Mouse (Mus musculus) C2C12 (cell line): ENCODE measurements around the gene Mettl16. TPM values are rescaled to one million over a fixed set of nuclear protein-coding genes. Genes with fewer than 3 reads are reported as not detected.
"Not testable (repeated sequence)": the region's sequence is repeated elsewhere in the genome, so short reads cannot be mapped to it uniquely, and the experiment has no call there.

Experiments used
- H3K27me3 ChIP-seq: one replicate; pipeline ENCODE4 v1.6.1; 2011; ENCODE audit not compliant: control insufficient read depth, insufficient read depth, insufficient read length
- H3K36me3 ChIP-seq: one replicate; pipeline ENCODE4 v1.6.1; 2011; ENCODE audit not compliant: control insufficient read depth, insufficient read depth
- H3K4me3 ChIP-seq: one replicate; pipeline ENCODE4 v1.5.1; 2011; ENCODE audit warnings: mild to moderate bottlenecking, control low read depth; ENCODE audit not compliant: poor library complexity, insufficient read depth, severe bottlenecking
- H3K79me2 ChIP-seq: one replicate; pipeline ENCODE4 v1.6.1; 2011; ENCODE audit not compliant: control insufficient read depth, insufficient read depth
- H3K79me3 ChIP-seq: one replicate; pipeline ENCODE4 v1.6.1; 2011; ENCODE audit warnings: low read depth, control low read depth
- H3ac ChIP-seq: one replicate; pipeline ENCODE3; 2011; ENCODE audit warnings: low read depth; ENCODE audit not compliant: control insufficient read depth, insufficient read length
- CEBPB ChIP-seq: IDR thresholded peaks from one replicate; pipeline ENCODE4 v1.6.1; 2011; ENCODE audit warnings: low read depth, mild to moderate bottlenecking, control low read depth, moderate library complexity
- CTCF ChIP-seq: IDR thresholded peaks from one replicate; pipeline ENCODE4 v1.5.1; 2011; ENCODE audit not compliant: control insufficient read depth, insufficient read depth, insufficient read length
- FOSL1 ChIP-seq: IDR thresholded peaks from one replicate; pipeline ENCODE4 v1.8.0; 2011; ENCODE audit warnings: mild to moderate bottlenecking, low read length; ENCODE audit not compliant: poor library complexity, insufficient read depth, severe bottlenecking
- MAX ChIP-seq: IDR thresholded peaks from one replicate; pipeline ENCODE4 v1.6.1; 2011; ENCODE audit warnings: mild to moderate bottlenecking, control low read depth
- MYOD1 ChIP-seq: IDR thresholded peaks from one replicate; pipeline ENCODE4 v1.6.1; 2011; ENCODE audit warnings: low read depth; ENCODE audit not compliant: control insufficient read depth, insufficient read length
- MYOG ChIP-seq: IDR thresholded peaks from one replicate; pipeline ENCODE4 v1.6.1; 2011; ENCODE audit not compliant: control insufficient read depth, insufficient read length; ENCODE audit errors: extremely low read depth
- USF1 ChIP-seq: IDR thresholded peaks from one replicate; pipeline ENCODE4 v1.6.1; 2011; ENCODE audit warnings: low read depth, mild to moderate bottlenecking, control low read depth, moderate library complexity
- polyA plus RNA-seq: library from polyadenylated mRNA; unstranded; fragments of >200 nt; fragmentation: generic; extraction: Trizol; gene quantifications from one replicate; pipeline ENCODE4 v1.2.1, GENCODE M21; 2012; ENCODE audit warnings: missing spikeins

Gene Mettl16
- polyA plus RNA-seq, 1 experiment, result 17.3 TPM

- no peaks in the 10 kb centered on the region for H3K27me3 ChIP-seq
- H3K4me3 ChIP-seq, result no peak overlapping the region
- H3ac ChIP-seq, result no peak overlapping the region
- TF ChIP-seq MAX, result no peak
- no peak for TF ChIP-seq FOSL1
- TF ChIP-seq MYOD1, result no peak
- TF ChIP-seq USF1, result no peak
- no peak for TF ChIP-seq MYOG
- TF ChIP-seq CTCF, result no peak
- TF ChIP-seq CEBPB, result no peak
- peaks cover 76% of the 10 kb centered on the region for H3K36me3 ChIP-seq
- no peaks in the 10 kb centered on the region for H3K79me3 ChIP-seq
- peaks cover 3% of the 10 kb centered on the region for H3K79me2 ChIP-seq
Observed at GRCm38 (mm10) chr11:74800658-74801057, 30.0 kb downstream of the Mettl16 start.

- peaks cover 70% of the 10 kb centered on the region for H3K36me3 ChIP-seq
- H3K27me3 ChIP-seq, result no peaks in the 10 kb centered on the region
- no peaks in the 10 kb centered on the region for H3K79me3 ChIP-seq
- H3K79me2 ChIP-seq, result peaks cover 3% of the 10 kb centered on the region
- no peak for TF ChIP-seq CEBPB
- TF ChIP-seq FOSL1, result no peak
- TF ChIP-seq MYOG, result no peak
- TF ChIP-seq MAX, result no peak
- TF ChIP-seq USF1, result no peak
- no peak for TF ChIP-seq CTCF
- TF ChIP-seq MYOD1, result no peak
- H3ac ChIP-seq, result no peak overlapping the region
- no peak overlapping the region for H3K4me3 ChIP-seq
Observed at GRCm38 (mm10) chr11:74804081-74804627, 33.5 kb downstream of the Mettl16 start.

- Histone ChIP-seq H3K79me2 (no peaks in the 10 kb centered on the region), H3K4me3 (no peak overlapping the region), H3K27me3 (no peaks in the 10 kb centered on the region), H3K36me3 (peaks cover 65% of the 10 kb centered on the region), H3K79me3 (no peaks in the 10 kb centered on the region), H3ac (no peak overlapping the region)
- no peak for TF ChIP-seq USF1
- TF ChIP-seq CEBPB, result no peak
- TF ChIP-seq MAX, result no peak
- TF ChIP-seq MYOD1, result no peak
- no peak for TF ChIP-seq FOSL1
- no peak for TF ChIP-seq CTCF
- no peak for TF ChIP-seq MYOG
Observed at GRCm38 (mm10) chr11:74807246-74807882, 36.7 kb downstream of the Mettl16 start.

DNA sequence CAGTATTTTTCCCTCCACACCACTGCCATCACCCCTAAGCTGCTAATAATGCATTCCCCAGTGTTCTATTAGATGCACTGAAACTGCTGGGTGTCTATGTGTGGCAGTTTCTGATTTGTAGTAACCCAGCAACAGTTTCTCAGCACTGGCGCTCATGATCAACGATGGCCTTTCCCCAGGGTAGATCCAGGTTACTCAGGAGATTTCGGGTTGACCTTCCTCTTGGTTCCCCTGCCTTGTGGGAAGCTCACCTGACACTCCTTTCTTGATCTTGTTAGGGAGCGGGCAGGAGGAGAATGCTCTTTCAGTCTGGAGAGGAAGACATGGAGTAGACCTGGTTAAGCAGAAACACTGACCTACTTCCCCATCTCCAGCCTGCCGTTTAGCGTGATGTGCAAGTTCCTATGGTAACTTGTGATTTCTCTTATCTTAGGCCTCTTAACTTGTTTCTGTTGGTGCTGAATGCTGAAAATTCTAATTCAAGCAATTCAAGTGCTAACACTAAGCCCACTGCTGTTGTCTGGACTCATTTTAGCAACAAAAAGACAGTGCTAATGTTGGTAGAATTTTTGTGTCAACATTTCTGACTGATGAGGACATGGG is 37.7 kb downstream of the Mettl16 start:
- Histone ChIP-seq H3K27me3 (no peaks in the 10 kb centered on the region), H3K79me3 (no peaks in the 10 kb centered on the region), H3K4me3 (no peak overlapping the region), H3K79me2 (no peaks in the 10 kb centered on the region), H3ac (no peak overlapping the region), H3K36me3 (peaks cover 64% of the 10 kb centered on the region)
- TF ChIP-seq MYOD1, result no peak
- TF ChIP-seq MAX, result no peak
- TF ChIP-seq CTCF, result no peak
- TF ChIP-seq FOSL1, result no peak
- no peak for TF ChIP-seq USF1
- TF ChIP-seq MYOG, result no peak
- TF ChIP-seq CEBPB, result no peak

- Histone ChIP-seq H3K79me3 (no peaks in the 10 kb centered on the region), H3K27me3 (no peaks in the 10 kb centered on the region), H3K79me2 (no peaks in the 10 kb centered on the region), H3ac (no peak overlapping the region), H3K4me3 (no peak overlapping the region), H3K36me3 (peaks cover 54% of the 10 kb centered on the region)
- no peak for TF ChIP-seq FOSL1
- no peak for TF ChIP-seq CTCF
- TF ChIP-seq MYOD1, result no peak
- TF ChIP-seq CEBPB, result no peak
- no peak for TF ChIP-seq MYOG
- TF ChIP-seq USF1, result no peak
- no peak for TF ChIP-seq MAX
Observed at GRCm38 (mm10) chr11:74810134-74810533, 39.5 kb downstream of the Mettl16 start.

- H3K79me2 ChIP-seq, H3K27me3 ChIP-seq, H3K79me3 ChIP-seq, H3K4me3 ChIP-seq, H3ac ChIP-seq: not testable (repeated sequence)
- peaks cover 49% of the 10 kb centered on the region for H3K36me3 ChIP-seq
Observed at GRCm38 (mm10) chr11:74811027-74811426, 40.4 kb downstream of the Mettl16 start.
